Mouse (Mus musculus): ENCODE measurements around the gene Zfp961. TPM values are rescaled to one million over a fixed set of nuclear protein-coding genes. Genes with fewer than 3 reads are reported as not detected.

The Zfp961 gene
- total and polyA plus RNA-seq, 3 experiments: 5.9 to 21.4 (median 14.9) TPM

GRCm38 (mm10) chr8:71961796-71962195, 11.0 kb downstream of the Zfp961 start:
- in situ Hi-C loops (cut with MboI; ENCODE audit: low pct_ligation_motif_present, low pct_unique_long_range_greater_than_20kb, low sequenced_read_pairs): no loop called here

GRCm38 (mm10) chr8:71964051-71964450, 13.2 kb downstream of the Zfp961 start:
- DNase-seq (ENCODE audit: extremely low read depth): no peak
- H3K4me2 ChIP-seq (ENCODE audit: insufficient read depth, low read depth, poor library complexity, severe bottlenecking): no peak overlapping the region
- H3K27ac ChIP-seq (ENCODE audit: insufficient read depth, low read depth): no peak overlapping the region
- no peak overlapping the region for H3K9ac ChIP-seq (ENCODE audit: insufficient read depth, low read depth)
- dilution Hi-C loops (cut with MboI; ENCODE audit: extremely low pct_ligation_motif_present, extremely low pct_unique_long_range_greater_than_20kb, low sequenced_read_pairs): no loop called here
- no peaks in the 10 kb centered on the region for H3K27me3 ChIP-seq (replicated peaks)
- no peak overlapping the region for H3K4me3 ChIP-seq (replicated peaks in 1 of 3; ENCODE audit: low read depth in 2 of 3, low read length in 2 of 3, poor library complexity in 1 of 3)
- peaks cover 0 to 21% of the 10 kb centered on the region in 2 experiments; a peak in 2 of 4 replicates for H3K4me1 ChIP-seq (ENCODE audit: control insufficient read depth in 1 of 2, insufficient read depth in 2 of 2)
- H3K79me2 ChIP-seq (replicated peaks; ENCODE audit: control insufficient read depth, extremely low read depth, insufficient read depth, poor library complexity, severe bottlenecking): peaks cover 7% of the 10 kb centered on the region
- peaks cover 33 to 81% of the 10 kb centered on the region in 2 experiments for H3K36me3 ChIP-seq (replicated peaks in 1 of 2; ENCODE audit: control insufficient read depth in 1 of 2, insufficient read depth in 1 of 2, low read length in 1 of 2)
- TF ChIP-seq MAZ (IDR thresholded peaks at IDR 0.05; ENCODE audit: low read depth, low read length) (no peak), GABPA (IDR thresholded peaks at IDR 0.05; ENCODE audit: insufficient replicate concordance, low read depth, low read length) (no peak), TCF12 (IDR thresholded peaks at IDR 0.05; ENCODE audit: low read depth, low read length) (no peak), MAX (IDR thresholded peaks at IDR 0.05; ENCODE audit: low read length) (no peak), KAT2A (IDR thresholded peaks at IDR 0.05; ENCODE audit: insufficient replicate concordance, low read length) (no peak), ETS1 (conservative IDR thresholded peaks at IDR 0.05; ENCODE audit: low read depth, low read length) (no peak), ELF1 (IDR thresholded peaks at IDR 0.05; ENCODE audit: low read depth, low read length) (no peak), JUND (conservative IDR thresholded peaks at IDR 0.05; ENCODE audit: low read depth, low read length) (no peak), TBP (conservative IDR thresholded peaks at IDR 0.05; ENCODE audit: low read depth, low read length) (no peak), IRF4 (IDR thresholded peaks at IDR 0.05; ENCODE audit: low read depth, low read length) (no peak)
- H3K9me3 ChIP-seq (replicated peaks; ENCODE audit: low read length): peaks cover 19% of the 10 kb centered on the region
- in situ Hi-C loops (cut with MboI; ENCODE audit: low pct_ligation_motif_present, low pct_unique_long_range_greater_than_20kb, low sequenced_read_pairs): no loop called here

More at GRCm38 (mm10) chr8:71961796-71962195, 11.0 kb downstream of the Zfp961 start:
- peaks cover 17% of the 10 kb centered on the region for H3K79me2 ChIP-seq (replicated peaks; ENCODE audit: control insufficient read depth, extremely low read depth, insufficient read depth, poor library complexity, severe bottlenecking)
- peaks cover 0 to 21% of the 10 kb centered on the region in 2 experiments; a peak in 2 of 4 replicates for H3K4me1 ChIP-seq (ENCODE audit: control insufficient read depth in 1 of 2, insufficient read depth in 2 of 2)
- dilution Hi-C loops (cut with MboI; ENCODE audit: extremely low pct_ligation_motif_present, extremely low pct_unique_long_range_greater_than_20kb, low sequenced_read_pairs): no loop called here
- H3K4me2 ChIP-seq (ENCODE audit: insufficient read depth, low read depth, poor library complexity, severe bottlenecking): no peak overlapping the region
- TF ChIP-seq EP300 (IDR thresholded peaks at IDR 0.05; ENCODE audit: low read length): no peak
- no peak for TF ChIP-seq POLR2A (IDR thresholded peaks at IDR 0.05; ENCODE audit: low read depth, low read length)
- TF ChIP-seq TCF12 (IDR thresholded peaks at IDR 0.05; ENCODE audit: low read depth, low read length): no peak
- TF ChIP-seq MXI1 (IDR thresholded peaks at IDR 0.05; ENCODE audit: low read depth, low read length): no peak
- no peak for TF ChIP-seq UBTF (IDR thresholded peaks at IDR 0.05; ENCODE audit: low read depth, low read length)
- no peak for TF ChIP-seq RAD21 (IDR thresholded peaks at IDR 0.05; ENCODE audit: low read depth, low read length)
- TF ChIP-seq GABPA (IDR thresholded peaks at IDR 0.05; ENCODE audit: insufficient replicate concordance, low read depth, low read length): no peak
- TF ChIP-seq ZMIZ1 (IDR thresholded peaks at IDR 0.05; ENCODE audit: low read depth, low read length): no peak
- TF ChIP-seq BHLHE40 (IDR thresholded peaks at IDR 0.05; ENCODE audit: low read depth, low read length): no peak
- TF ChIP-seq USF1 (IDR thresholded peaks at IDR 0.05; ENCODE audit: low read depth, low read length): no peak
- no peak for TF ChIP-seq TBP (conservative IDR thresholded peaks at IDR 0.05; ENCODE audit: low read depth, low read length)
- no peak for TF ChIP-seq E2F4 (IDR thresholded peaks at IDR 0.05; ENCODE audit: insufficient replicate concordance, low read depth, low read length)
- no peak for TF ChIP-seq PAX5 (IDR thresholded peaks at IDR 0.05; ENCODE audit: low read length)
- no peak for TF ChIP-seq ZKSCAN1 (IDR thresholded peaks at IDR 0.05; ENCODE audit: borderline replicate concordance, low read depth, low read length)
- no peak for TF ChIP-seq ZNF384 (IDR thresholded peaks at IDR 0.05; ENCODE audit: low read depth, low read length)
- TF ChIP-seq HCFC1 (IDR thresholded peaks at IDR 0.05; ENCODE audit: low read depth, low read length): no peak
- TF ChIP-seq KAT2A (IDR thresholded peaks at IDR 0.05; ENCODE audit: insufficient replicate concordance, low read length): no peak
- no peak for TF ChIP-seq ELF1 (IDR thresholded peaks at IDR 0.05; ENCODE audit: low read depth, low read length)
- no peak for TF ChIP-seq RCOR1 (conservative IDR thresholded peaks at IDR 0.05; ENCODE audit: low read depth, low read length)
- H3K36me3 ChIP-seq (replicated peaks in 1 of 2; ENCODE audit: control insufficient read depth in 1 of 2, insufficient read depth in 1 of 2, low read length in 1 of 2): peaks cover 16 to 58% of the 10 kb centered on the region in 2 experiments
- H3K9ac ChIP-seq (ENCODE audit: insufficient read depth, low read depth): no peak overlapping the region
- no peaks in the 10 kb centered on the region for H3K27me3 ChIP-seq (replicated peaks)
- no peak for DNase-seq (ENCODE audit: extremely low read depth)
- no peak overlapping the region for H3K27ac ChIP-seq (ENCODE audit: insufficient read depth, low read depth)
- no peak overlapping the region for H3K4me3 ChIP-seq (replicated peaks in 1 of 3; ENCODE audit: low read depth in 2 of 3, low read length in 2 of 3, poor library complexity in 1 of 3)
- H3K9me3 ChIP-seq (replicated peaks; ENCODE audit: low read length): peaks cover 19% of the 10 kb centered on the region

Data from CH12.LX (cell line).